Mouse (Mus musculus) layer of hippocampus, postnatal 14 days (tissue): ENCODE data around the gene Ntf5. TPM values are rescaled to one million over a fixed set of nuclear protein-coding genes. Genes with fewer than 3 reads are reported as not detected.
"Not testable (repeated sequence)": the region's sequence is repeated elsewhere in the genome, so short reads cannot be mapped to it uniquely, and the experiment has no call there.

Experiments
- DNase-seq, 2 experiments: peaks; one replicate each; pipeline ENCODE4 v3.0.0; 2021 to 2022; ENCODE audit warnings: low spot score in 2 of 2, mixed read lengths in 1 of 2
- microRNA-seq, 2 experiments: library from miRNA; unstranded; fragments of <30 nt; microRNA quantifications; one replicate each; pipeline ENCODE4 v1.2.0; 2021
- total RNA-seq, 2 experiments: library from RNA; stranded (reverse); gene quantifications; 2 replicates each; pipeline ENCODE4 v1.2.3; 2021

Gene Ntf5
- total RNA-seq, 2 experiments from 2014 or later = 0.31 TPM; not detected in 1

- no peak for DNase-seq
These were observed 47.4 kb downstream of the Ntf5 start for GRCm38 (mm10) chr7:45460860-45461314.

- DNase-seq = no peak
These were observed 47.8 kb downstream of the Ntf5 start for GRCm38 (mm10) chr7:45461326-45461725.

GRCm38 (mm10) chr7:45461781-45462180 lies 48.3 kb downstream of the Ntf5 start:
- DNase-seq = no peak

GRCm38 (mm10) chr7:45462325-45462724 lies 48.8 kb downstream of the Ntf5 start:
- no peak for DNase-seq

- not testable (repeated sequence) for DNase-seq
These were observed 49.4 kb downstream of the Ntf5 start for GRCm38 (mm10) chr7:45462868-45463267.

GRCm38 (mm10) chr7:45463987-45464778 lies 50.7 kb downstream of the Ntf5 start:
- DNase-seq = no peak

- no peak for DNase-seq
These were observed 51.6 kb downstream of the Ntf5 start for GRCm38 (mm10) chr7:45465112-45465511.

GRCm38 (mm10) chr7:45465549-45465948 lies 52.1 kb downstream of the Ntf5 start:
- DNase-seq = peak in 1 of 2 experiments; percentile 63

- peak; percentile 93 to 98 for DNase-seq
These were observed 53.0 kb downstream of the Ntf5 start, which contains the start of gene Bax for GRCm38 (mm10) chr7:45466283-45467089. Gene Bax (minus strand): TSS chr7:45466898.

Small RNA genes within 50 kb of the gene (microRNA-seq; reads per million reads assigned to microRNA genes)
- gene Gm22133 = 0 reads per million in 2 experiments

Other genes with a start within 250 kb of the Ntf5 start
- 1,000 to 10,000 TPM; 1,582 to 1,636 TPM for gene Slc17a7, start 249.7 kb upstream of the Ntf5 start, total RNA-seq
- under 1 TPM in 1 of 2 experiments, not detected in 1; 0.26 TPM for gene Gfy, start 234.1 kb upstream of the Ntf5 start, total RNA-seq
- not detected for gene Pth2, start 232.7 kb upstream of the Ntf5 start, total RNA-seq
- gene Ccdc155, start 208.8 kb upstream of the Ntf5 start, total RNA-seq = 1 to 10 TPM; 2.0 to 2.7 TPM
- gene Dkkl1, start 201.5 kb upstream of the Ntf5 start, total RNA-seq = 1 to 10 TPM; 2.6 to 3.3 TPM
- 10 to 100 TPM in 1 of 2 experiments, 1 to 10 TPM in 1; 6.9 to 11.5 TPM for gene Tead2, start 197.9 kb upstream of the Ntf5 start, total RNA-seq
- gene Cd37, start 174.6 kb upstream of the Ntf5 start, total RNA-seq = 1 to 10 TPM; 4.0 TPM
- 1 to 10 TPM; 1.4 to 2.3 TPM for gene Slc6a16, start 172.6 kb upstream of the Ntf5 start, total RNA-seq
- gene Slc6a21, start 136.2 kb upstream of the Ntf5 start, total RNA-seq = not detected
- gene Trpm4, start 79.9 kb upstream of the Ntf5 start, total RNA-seq = 10 to 100 TPM; 14.8 to 15.5 TPM
- gene Hrc, start 78.4 kb upstream of the Ntf5 start, total RNA-seq = under 1 TPM; 0.50 to 0.69 TPM
- gene Ppfia3, start 46.7 kb upstream of the Ntf5 start, total RNA-seq = 100 to 1,000 TPM; 133 TPM
- gene Lin7b, start 43.1 kb upstream of the Ntf5 start, total RNA-seq = 100 to 1,000 TPM; 148 to 157 TPM
- gene Snrnp70, start 18.0 kb upstream of the Ntf5 start, total RNA-seq = 100 to 1,000 TPM; 386 to 456 TPM
- gene Kcna7, start 8.0 kb upstream of the Ntf5 start, total RNA-seq = not detected
- gene Lhb, start 7.1 kb downstream of the Ntf5 start, total RNA-seq = under 1 TPM in 1 of 2 experiments, not detected in 1; 0.69 TPM
- gene Gys1, start 21.1 kb downstream of the Ntf5 start, total RNA-seq = 10 to 100 TPM; 17.7 to 18.7 TPM
- 10 to 100 TPM; 30.4 to 45.0 TPM for gene Ruvbl2, start 24.4 kb downstream of the Ntf5 start, total RNA-seq
- gene Ftl1, start 46.2 kb downstream of the Ntf5 start, total RNA-seq = 100 to 1,000 TPM; 300 to 331 TPM
- gene Bax, start 53.2 kb downstream of the Ntf5 start, total RNA-seq = 10 to 100 TPM; 90.2 to 90.6 TPM
- not detected for gene Tulp2, start 68.2 kb downstream of the Ntf5 start, total RNA-seq
- under 1 TPM; 0.57 to 0.62 TPM for gene Gm45808, start 73.1 kb downstream of the Ntf5 start, total RNA-seq
- 1 to 10 TPM; 2.8 TPM for gene Dhdh, start 75.1 kb downstream of the Ntf5 start, total RNA-seq
- 100 to 1,000 TPM in 1 of 2 experiments, 10 to 100 TPM in 1; 97.1 to 109 TPM for gene Nucb1, start 96.7 kb downstream of the Ntf5 start, total RNA-seq
- 10 to 100 TPM; 27.8 to 29.5 TPM for gene Ppp1r15a, start 112.6 kb downstream of the Ntf5 start, total RNA-seq
- gene Plekha4, start 112.6 kb downstream of the Ntf5 start, total RNA-seq = 1 to 10 TPM in 1 of 2 experiments, under 1 TPM in 1; 0.83 to 1.5 TPM
- not detected for gene Hsd17b14, start 141.2 kb downstream of the Ntf5 start, total RNA-seq
- 10 to 100 TPM; 21.4 to 27.2 TPM for gene Bcat2, start 156.5 kb downstream of the Ntf5 start, total RNA-seq
- gene Fgf21, start 201.8 kb downstream of the Ntf5 start, total RNA-seq = not detected
- gene Fut1, start 203.6 kb downstream of the Ntf5 start, total RNA-seq = not detected
- gene Izumo1, start 208.1 kb downstream of the Ntf5 start, total RNA-seq = under 1 TPM in 1 of 2 experiments, not detected in 1; 0.23 TPM
- gene Rasip1, start 213.8 kb downstream of the Ntf5 start, total RNA-seq = 10 to 100 TPM in 1 of 2 experiments, 1 to 10 TPM in 1; 9.3 to 10.3 TPM
- gene Mamstr, start 226.3 kb downstream of the Ntf5 start, total RNA-seq = 1 to 10 TPM; 1.7 to 1.8 TPM